Mouse (Mus musculus): ENCODE results near the gene Pign.

Pign gene

DNA sequence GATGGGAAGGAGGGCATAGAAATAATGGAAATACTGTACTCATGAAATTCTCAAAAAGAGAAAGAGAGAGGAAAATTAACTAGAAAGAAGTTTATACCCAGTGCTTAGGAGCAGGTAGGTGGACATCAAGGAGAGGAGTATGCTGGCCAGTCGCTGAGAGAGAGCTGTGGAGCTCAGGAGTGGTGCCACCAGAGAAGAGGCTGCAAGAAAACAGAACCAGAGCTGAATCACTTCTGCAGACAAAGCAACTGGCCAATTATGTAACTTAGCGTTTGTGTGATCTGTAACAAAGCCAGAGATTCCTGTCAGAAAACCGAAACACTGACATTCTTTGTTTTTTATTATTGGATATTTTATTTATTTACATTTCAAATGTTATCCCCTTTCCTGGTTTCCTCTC lies 97.4 kb downstream of the Pign start:
- ATAC-seq (ENCODE audit: insufficient number of reproducible peaks, low FRiP score, low TSS enrichment): no peak

DNA sequence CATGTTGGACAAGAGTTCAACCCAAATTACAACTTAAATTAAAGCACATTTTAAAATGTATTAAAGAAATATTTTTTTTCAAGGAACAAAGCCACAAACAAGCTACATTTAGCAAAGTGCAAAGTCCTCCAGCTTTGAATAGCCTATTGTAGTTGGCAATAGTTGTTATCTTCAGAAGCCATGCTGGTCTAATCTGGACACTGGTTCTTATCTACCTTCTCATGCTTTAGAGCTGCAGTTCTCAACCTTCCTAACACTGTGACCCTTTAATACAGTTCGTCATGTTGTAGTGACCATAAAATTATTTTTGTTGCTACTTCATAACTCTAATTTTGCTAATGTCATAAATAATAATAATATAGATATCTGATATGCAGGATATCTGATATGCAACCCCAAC lies 99.2 kb downstream of the Pign start:
- ATAC-seq (ENCODE audit: insufficient number of reproducible peaks, low FRiP score, low TSS enrichment): no peak

DNA sequence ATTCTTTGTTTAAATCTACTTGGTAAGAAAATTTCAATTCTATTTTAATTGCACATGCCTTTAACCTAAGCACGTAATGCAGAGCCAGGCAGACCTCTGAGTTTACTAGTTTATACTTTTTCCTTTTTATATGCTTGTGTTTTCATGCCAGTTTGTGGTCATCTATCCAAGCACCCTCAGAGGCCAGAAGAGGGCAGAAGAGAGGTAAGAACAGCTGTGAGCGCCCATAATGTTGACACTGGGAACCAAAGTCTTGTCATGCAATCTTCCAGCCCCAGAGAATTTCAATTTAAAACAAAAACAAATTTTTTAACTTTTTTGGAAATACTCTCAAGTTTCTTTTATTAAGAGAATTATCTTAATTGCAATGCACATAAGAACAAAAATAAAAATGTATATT lies 99.7 kb downstream of the Pign start:
- no peak for ATAC-seq (ENCODE audit: insufficient number of reproducible peaks, low FRiP score, low TSS enrichment)

DNA sequence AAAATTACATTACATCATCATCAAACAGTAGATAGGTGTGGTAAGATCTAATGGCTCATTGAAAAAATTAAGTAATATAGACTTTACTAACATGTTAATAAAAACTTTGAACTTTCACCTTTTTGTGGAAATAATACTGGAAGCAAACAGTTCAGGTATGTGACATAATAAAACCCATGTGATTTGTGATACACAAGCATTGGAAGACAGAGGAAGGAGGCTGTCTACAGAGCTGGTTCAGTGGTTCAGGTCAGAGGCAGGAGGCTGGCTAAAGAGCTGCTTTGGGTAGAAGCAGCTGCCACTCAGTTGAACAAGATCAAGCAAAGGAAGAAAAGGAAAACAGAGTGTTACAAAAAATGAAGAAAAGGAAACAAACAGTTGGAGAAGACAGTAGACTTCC lies 107.4 kb downstream of the Pign start:
- no peak for ATAC-seq (ENCODE audit: insufficient number of reproducible peaks, low FRiP score, low TSS enrichment)

DNA sequence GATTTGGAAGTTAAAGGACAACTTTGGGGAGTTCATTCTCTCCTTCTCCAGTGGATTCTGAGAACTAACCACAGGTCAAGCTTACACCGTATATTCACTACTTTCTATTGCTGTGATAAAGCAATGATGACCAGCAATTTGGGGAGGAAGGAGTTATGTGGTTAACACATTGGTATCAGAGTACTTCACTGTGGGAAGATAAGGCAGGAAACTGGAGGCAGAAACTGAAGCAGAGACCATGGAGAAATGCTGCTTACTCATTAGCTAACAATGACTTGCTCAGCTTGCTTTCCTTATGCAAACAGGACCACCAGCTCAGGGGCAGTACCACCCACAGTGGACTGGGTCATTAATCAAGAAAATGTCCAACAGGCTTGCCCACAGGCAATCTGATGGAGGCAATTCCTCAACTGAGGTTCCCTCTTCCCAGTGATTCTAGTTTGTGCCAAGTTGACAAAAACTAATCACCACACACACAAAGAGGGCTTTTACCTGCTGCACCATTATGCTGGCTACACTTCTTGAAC lies 108.2 kb downstream of the Pign start:
- ATAC-seq (ENCODE audit: insufficient number of reproducible peaks, low FRiP score, low TSS enrichment): no peak

DNA sequence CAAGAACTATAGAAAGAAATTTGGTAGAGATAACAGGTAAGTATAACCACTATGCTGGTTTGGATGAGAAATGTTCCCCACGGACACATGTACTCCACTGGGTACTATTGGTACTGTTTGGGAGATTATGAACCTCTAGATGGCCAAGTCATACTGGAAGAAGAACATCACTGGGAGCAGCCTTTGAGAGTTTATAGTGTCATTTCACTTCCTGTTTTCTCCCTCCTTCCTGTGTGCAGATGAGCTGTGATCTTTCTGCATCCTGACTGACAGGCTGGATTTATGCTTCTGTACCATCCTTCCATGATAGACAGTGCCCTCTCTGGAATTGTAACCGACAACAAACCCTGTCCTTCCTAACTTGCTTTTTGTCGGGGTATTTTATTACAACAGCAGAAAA lies 110.3 kb downstream of the Pign start:
- no peak for ATAC-seq (ENCODE audit: insufficient number of reproducible peaks, low FRiP score, low TSS enrichment)

DNA sequence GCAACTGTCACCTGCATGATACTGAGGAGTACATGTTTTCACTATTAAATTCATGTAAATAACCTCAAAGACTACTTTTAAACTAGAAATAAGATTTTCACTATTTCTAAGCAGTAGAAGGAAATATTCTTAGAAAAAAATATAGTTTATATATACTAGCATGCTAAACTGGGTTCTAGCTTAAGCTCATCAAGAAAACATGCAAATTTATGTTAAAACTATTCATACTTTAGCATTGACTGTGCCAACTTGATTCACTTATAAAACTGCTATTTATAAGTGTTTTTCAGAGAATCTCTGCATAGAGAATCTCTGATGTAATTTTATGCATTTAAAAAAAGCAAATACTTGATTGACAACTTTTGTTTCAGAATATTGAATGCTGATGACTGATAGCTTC lies 113.3 kb downstream of the Pign start:
- no peak for ATAC-seq (ENCODE audit: insufficient number of reproducible peaks, low FRiP score, low TSS enrichment)

DNA sequence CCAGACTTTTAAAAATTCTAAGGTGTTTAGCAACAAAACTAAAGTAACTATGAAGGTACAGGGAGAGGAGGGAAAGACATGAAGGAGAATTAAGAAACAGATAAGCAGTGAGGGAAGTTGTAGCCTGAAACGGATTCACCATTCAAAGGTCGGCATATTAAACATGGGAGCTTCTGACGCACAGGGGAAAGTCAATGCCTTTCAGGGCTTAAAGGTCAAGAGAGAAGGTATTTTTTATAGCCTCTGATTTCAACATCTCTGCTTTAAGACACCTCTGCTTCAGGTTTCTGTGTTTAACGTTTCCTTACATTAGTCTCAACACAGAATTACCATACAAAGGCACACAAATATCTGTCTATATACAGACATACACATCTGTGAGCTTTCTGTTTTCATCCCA lies 113.8 kb downstream of the Pign start:
- ATAC-seq (ENCODE audit: insufficient number of reproducible peaks, low FRiP score, low TSS enrichment): no peak

DNA sequence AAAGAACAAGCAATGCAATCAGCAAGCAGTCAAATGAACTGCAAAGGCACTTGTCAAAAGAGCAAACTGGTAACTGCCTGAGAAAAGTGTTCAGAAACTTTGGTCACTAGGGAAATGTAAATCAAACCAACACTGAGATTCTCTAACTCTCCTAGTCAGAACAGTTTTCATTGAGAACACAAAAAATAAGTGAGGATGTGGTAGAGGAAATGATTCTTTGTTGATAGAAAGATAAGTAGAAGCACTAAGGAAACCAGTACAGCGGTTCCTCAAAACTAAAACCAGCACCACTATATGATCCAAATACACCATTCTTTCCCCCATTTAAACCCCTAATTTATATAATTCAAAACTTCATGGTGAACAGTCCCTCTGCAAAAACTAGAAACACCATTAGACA lies 120.4 kb downstream of the Pign start:
- ATAC-seq (ENCODE audit: insufficient number of reproducible peaks, low FRiP score, low TSS enrichment): no peak

DNA sequence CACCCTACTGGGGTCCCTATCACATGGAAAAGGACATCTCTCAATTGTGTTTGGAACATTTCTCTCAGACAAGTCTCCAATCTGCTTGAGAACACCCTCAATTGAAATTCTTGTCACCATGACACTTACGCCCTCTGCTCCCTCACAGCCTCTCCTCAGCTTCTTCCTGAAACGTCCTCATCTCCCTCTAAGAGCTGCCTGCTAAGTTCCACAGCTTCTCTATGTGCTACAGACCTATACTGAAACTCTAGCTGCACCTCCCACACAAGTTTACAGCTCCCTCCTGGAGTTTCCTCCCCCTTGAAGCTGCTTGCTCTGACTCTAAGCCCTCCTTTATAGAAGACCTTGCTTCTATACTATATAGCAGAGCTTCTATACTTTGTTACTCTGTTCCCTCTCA lies 139.7 kb downstream of the Pign start:
- no peak for ATAC-seq (ENCODE audit: insufficient number of reproducible peaks, low FRiP score, low TSS enrichment)

DNA sequence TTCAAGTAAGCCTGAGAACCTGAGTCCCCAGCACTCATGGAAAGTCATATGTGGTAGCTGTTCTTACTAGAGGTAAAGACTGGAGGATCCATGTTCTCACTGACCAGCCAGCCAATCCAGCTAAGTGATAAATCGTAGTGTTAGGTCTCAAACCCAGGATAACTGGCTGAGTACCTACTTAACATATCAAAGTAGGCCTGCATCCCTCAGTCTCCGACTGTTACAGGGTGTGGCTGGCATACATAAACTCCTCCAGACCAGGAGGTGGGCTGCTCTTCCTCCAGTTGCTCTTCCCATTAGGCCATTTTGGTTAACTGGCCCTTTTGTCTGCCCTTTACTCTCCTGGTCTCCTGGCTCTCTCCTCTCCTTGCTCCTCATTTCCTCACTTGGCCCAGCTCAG lies 141.2 kb downstream of the Pign start:
- no peak for ATAC-seq (ENCODE audit: insufficient number of reproducible peaks, low FRiP score, low TSS enrichment)

DNA sequence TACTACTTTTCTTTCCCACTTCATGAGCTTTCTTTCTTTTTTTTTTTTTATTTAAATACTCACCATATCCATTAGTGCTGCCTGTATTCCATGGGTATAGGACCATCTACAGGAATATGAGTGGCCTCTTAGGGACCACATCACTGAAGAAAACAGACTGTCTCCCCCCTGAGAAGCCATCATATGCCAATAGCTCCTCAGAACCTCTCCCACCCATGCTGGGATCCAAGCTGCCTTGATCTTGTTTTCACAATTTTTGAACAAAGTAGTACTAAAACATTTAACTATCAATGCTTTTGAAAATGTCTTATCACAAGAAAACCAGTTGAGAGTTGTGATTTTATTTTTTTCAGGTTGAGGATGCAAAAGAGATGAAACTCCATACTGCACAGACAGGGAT lies 145.4 kb downstream of the Pign start:
- no peak for ATAC-seq (ENCODE audit: insufficient number of reproducible peaks, low FRiP score, low TSS enrichment)

DNA sequence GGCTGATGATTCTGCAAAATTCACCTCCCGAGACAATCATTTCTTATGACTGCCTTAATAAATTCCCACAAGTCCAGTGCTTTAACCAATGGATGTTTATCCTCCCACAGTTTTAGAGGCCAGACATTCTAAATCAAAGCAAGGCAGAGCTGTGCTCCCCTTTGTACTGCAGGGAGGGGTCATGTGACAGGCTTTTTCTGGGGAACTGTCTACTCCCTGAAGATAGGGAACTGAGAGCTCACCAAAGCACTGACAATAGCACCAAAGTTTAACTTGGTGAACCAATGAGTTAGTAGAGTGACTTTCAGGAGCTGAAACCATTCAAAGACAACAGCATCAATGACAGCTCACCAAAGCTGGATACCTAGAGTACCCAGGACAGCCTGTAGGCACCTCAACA lies 156.4 kb downstream of the Pign start:
- ATAC-seq (ENCODE audit: insufficient number of reproducible peaks, low FRiP score, low TSS enrichment): no peak

DNA sequence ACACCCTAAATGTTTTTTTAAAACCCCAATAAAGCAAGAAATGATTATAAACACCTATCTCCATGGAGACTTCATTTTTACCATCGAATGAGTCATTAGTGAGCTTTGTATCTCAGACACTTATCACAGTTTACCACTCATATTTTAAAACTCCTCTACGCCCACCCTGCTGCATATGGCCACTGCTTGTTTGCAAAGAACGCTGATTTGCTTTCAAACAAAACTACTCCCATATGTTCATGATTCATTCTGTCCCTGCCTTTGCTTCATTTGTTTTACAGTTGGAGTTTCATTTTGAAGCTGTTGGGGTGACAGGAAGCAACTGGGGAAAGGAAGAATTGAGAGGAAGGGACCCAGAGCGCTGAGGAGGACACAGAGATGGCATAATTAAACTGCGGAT lies 170.9 kb downstream of the Pign start:
- ATAC-seq (ENCODE audit: insufficient number of reproducible peaks, low FRiP score, low TSS enrichment): no peak

DNA sequence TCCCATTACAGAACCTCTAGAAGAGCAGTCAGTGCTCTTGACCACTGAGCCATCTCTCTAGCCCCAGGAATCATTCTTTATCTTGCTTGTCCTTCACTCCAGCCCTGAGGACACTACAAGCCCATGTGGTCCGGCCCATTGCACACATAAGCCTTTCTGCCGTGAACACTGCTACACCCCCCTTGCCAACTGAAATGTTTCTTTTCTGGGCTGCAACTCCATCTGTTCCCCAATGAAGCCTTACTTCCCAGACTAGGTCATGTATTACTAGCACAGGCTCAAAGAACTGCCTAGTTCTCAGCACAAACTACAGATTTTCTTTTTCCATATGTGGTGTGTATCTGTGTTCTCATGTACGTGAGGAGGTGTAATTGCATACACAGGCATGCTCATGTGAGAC lies 174.0 kb downstream of the Pign start:
- peak; percentile 69 for ATAC-seq (ENCODE audit: insufficient number of reproducible peaks, low FRiP score, low TSS enrichment)

DNA sequence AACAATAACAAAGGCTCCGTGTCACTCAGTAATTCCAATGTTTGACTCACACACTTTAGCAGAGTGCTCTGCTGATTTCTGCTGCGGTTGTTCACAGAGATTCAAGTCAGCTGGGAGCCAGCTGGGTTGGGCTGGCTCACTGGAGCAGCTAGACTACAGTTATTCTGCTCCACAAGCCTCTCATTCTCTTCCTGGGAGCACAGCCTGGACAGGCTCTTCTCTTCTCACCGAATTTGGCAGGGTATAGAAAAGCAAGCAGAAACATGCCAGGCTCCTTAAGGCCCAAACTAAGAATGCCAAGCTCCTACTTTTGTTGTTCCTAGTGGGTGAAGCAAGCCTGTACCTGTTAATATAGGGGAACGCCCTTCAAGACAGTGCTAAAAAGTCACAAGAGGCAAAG lies 176.4 kb downstream of the Pign start:
- 0 out of 2 replicates have a peak, but pooled peaks have one; percentile 14 for ATAC-seq (ENCODE audit: insufficient number of reproducible peaks, low FRiP score, low TSS enrichment)

All from cerebellum, adult (tissue).